Mouse (Mus musculus): Measurements from ENCODE around the gene Rpl41. TPM values are rescaled to one million over a fixed set of nuclear protein-coding genes. Genes with fewer than 3 reads are reported as not detected.
"Not testable (repeated sequence)": the region's sequence is repeated elsewhere in the genome, so short reads cannot be mapped to it uniquely, and the experiment has no call there.

Gene Rpl41
- polyA plus RNA-seq, 1 experiment from 2014 or later = 4,536 TPM

DNA sequence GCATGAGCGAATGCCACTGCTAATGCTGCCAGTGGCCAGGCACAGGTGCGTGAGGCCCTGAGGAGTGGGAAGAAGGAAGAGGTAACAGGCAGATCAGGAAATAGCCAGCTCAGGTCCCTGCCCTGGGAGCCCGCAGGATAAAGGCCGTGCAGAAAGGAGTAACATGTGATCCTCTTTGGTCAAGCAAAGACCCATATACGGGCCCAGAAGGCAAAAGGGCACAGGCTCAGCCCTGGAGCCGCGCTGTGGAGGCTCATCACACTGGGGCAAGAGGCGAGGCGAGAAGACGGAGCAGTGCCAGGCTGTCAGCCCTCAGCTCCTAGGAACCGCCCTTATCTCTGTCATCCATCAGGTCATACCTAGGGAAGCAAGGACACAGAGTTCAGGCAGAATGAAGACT is 38.8 kb downstream of the Rpl41 start:
- Histone ChIP-seq H3K9ac (ENCODE audit: low read depth, low read length) (no peak overlapping the region), H3K4me1 (replicated peaks; ENCODE audit: insufficient read depth, low read length) (0 out of 2 replicates have a peak, but pooled peaks cover under 1% of the 10 kb centered on the region), H3K9me3 (replicated peaks; ENCODE audit: low read length) (no peaks in the 10 kb centered on the region), H3K27ac (no peak overlapping the region), H3K27me3 (ENCODE audit: insufficient read depth, low read length) (no peaks in the 10 kb centered on the region), H3K4me3 (replicated peaks; ENCODE audit: low read depth, low read length) (no peak overlapping the region), H3K36me3 (ENCODE audit: insufficient read depth, low read length) (peaks cover 9% of the 10 kb centered on the region; the same call in 1 of the 2 replicates), H3K4me2 (ENCODE audit: low read length) (no peak overlapping the region)
- WGBS = 85% methylated on average over 11 of the region's 11 CpGs
- ATAC-seq (replicated peaks; ENCODE audit: low FRiP score, low read depth) (no peak), DNase-seq (ENCODE audit: low spot score) (no peak)
- no peak for TF ChIP-seq CTCF (IDR thresholded peaks at IDR 0.05; ENCODE audit: low read depth)

DNA sequence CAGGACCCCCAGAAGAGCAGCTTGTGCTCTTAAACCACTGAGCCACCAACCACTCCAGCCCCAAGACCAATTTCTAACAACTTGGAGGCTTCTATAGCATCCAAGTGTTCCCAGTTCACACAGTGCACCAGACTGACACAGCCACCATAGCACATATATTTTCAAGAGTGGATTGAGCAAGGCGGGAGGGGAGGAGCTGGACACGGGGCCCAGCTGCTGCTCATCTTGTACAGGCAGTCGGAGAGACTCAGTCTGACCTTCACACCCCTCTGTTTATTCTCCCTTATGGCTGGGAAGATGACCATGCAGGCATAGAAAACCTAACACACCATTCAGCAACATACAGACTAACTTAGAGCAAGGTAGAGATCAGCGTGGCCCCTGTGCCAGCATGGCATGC is 39.3 kb downstream of the Rpl41 start:
- no peaks in the 10 kb centered on the region for H3K9me3 ChIP-seq (replicated peaks; ENCODE audit: low read length)
- H3K4me1 ChIP-seq (replicated peaks; ENCODE audit: insufficient read depth, low read length) = 0 out of 2 replicates have a peak, but pooled peaks cover 5% of the 10 kb centered on the region
- no peaks in the 10 kb centered on the region for H3K27me3 ChIP-seq (ENCODE audit: insufficient read depth, low read length)
- peak; percentile 52 for DNase-seq (ENCODE audit: low spot score)
- peaks cover 9% of the 10 kb centered on the region; the same call in 1 of the 2 replicates for H3K36me3 ChIP-seq (ENCODE audit: insufficient read depth, low read length)
- TF ChIP-seq CTCF (IDR thresholded peaks at IDR 0.05; ENCODE audit: low read depth) = no peak
- no peak overlapping the region for H3K4me3 ChIP-seq (replicated peaks; ENCODE audit: low read depth, low read length)
- no peak overlapping the region for H3K9ac ChIP-seq (ENCODE audit: low read depth, low read length)
- 66% methylated on average over 4 of the region's 4 CpGs for WGBS
- H3K4me2 ChIP-seq (ENCODE audit: low read length) = no peak overlapping the region
- ATAC-seq (replicated peaks; ENCODE audit: low FRiP score, low read depth) = no peak
- no peak overlapping the region for H3K27ac ChIP-seq

DNA sequence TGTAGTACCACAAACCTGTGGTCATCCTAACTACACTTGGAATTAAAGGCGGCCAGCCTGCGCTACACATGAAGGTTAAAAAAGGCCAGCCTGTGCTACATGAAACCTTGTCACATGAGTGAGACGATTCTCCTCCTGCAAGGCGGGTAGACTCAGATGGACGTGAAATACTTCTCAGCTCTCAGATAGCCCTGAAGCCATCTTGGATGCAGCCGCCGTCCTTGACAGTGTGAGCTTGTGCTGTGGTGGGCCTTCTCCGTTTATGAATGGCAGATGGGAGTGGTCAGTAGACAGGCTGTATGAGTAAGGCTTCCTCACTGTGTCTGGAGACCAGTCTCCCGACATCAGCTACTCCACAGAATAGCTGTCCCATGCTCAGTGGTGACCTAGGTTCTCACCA is 39.9 kb downstream of the Rpl41 start:
- H3K4me3 ChIP-seq (replicated peaks; ENCODE audit: low read depth, low read length) = no peak overlapping the region
- H3K9me3 ChIP-seq (replicated peaks; ENCODE audit: low read length) = no peaks in the 10 kb centered on the region
- H3K4me1 ChIP-seq (replicated peaks; ENCODE audit: insufficient read depth, low read length) = 0 out of 2 replicates have a peak, but pooled peaks cover 8% of the 10 kb centered on the region
- H3K4me2 ChIP-seq (ENCODE audit: low read length) = no peak overlapping the region
- WGBS = 90% methylated on average over 9 of the region's 9 CpGs
- no peak for DNase-seq (ENCODE audit: low spot score)
- peaks cover 9% of the 10 kb centered on the region; the same call in 1 of the 2 replicates for H3K36me3 ChIP-seq (ENCODE audit: insufficient read depth, low read length)
- no peak overlapping the region for H3K9ac ChIP-seq (ENCODE audit: low read depth, low read length)
- TF ChIP-seq CTCF (IDR thresholded peaks at IDR 0.05; ENCODE audit: low read depth) = no peak
- no peak overlapping the region for H3K27ac ChIP-seq
- ATAC-seq (replicated peaks; ENCODE audit: low FRiP score, low read depth) = no peak
- H3K27me3 ChIP-seq (ENCODE audit: insufficient read depth, low read length) = no peaks in the 10 kb centered on the region

DNA sequence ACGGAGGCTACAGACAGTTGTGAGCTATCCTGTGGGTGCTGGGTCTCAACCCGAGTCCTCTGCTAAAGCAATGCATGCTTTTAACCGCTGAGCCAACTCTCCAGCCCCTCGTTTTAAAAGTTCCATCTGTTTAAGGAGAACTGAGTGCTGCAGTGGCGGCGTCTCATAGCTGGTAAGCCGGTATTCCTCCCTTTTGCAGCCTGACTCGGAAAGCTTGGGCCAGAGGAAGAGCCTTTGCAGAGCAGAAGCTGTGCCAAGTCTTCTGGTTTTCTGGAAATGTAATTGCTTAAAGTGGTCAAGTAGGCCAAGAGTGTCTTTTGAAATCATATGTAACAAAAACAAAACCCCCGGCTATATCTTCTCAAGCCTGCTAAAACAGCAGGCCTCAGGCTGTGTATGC is 40.8 kb downstream of the Rpl41 start:
- Histone ChIP-seq H3K9me3 (replicated peaks; ENCODE audit: low read length) (no peaks in the 10 kb centered on the region), H3K4me1 (replicated peaks; ENCODE audit: insufficient read depth, low read length) (0 out of 2 replicates have a peak, but pooled peaks cover 8% of the 10 kb centered on the region), H3K4me3 (replicated peaks; ENCODE audit: low read depth, low read length) (no peak overlapping the region), H3K9ac (ENCODE audit: low read depth, low read length) (no peak overlapping the region), H3K36me3 (ENCODE audit: insufficient read depth, low read length) (peaks cover 7% of the 10 kb centered on the region; the same call in 1 of the 2 replicates), H3K27ac (no peak overlapping the region), H3K4me2 (ENCODE audit: low read length) (no peak overlapping the region), H3K27me3 (ENCODE audit: insufficient read depth, low read length) (no peaks in the 10 kb centered on the region)
- DNase-seq (ENCODE audit: low spot score) (no peak), ATAC-seq (replicated peaks; ENCODE audit: low FRiP score, low read depth) (no peak)
- no peak for TF ChIP-seq CTCF (IDR thresholded peaks at IDR 0.05; ENCODE audit: low read depth)
- 69% methylated on average over 9 of the region's 9 CpGs for WGBS

GRCm38 (mm10) chr10:128505974-128506373 is 43.1 kb downstream of the Rpl41 start:
- ATAC-seq (replicated peaks; ENCODE audit: low FRiP score, low read depth) (no peak), DNase-seq (ENCODE audit: low spot score) (no peak)

DNA sequence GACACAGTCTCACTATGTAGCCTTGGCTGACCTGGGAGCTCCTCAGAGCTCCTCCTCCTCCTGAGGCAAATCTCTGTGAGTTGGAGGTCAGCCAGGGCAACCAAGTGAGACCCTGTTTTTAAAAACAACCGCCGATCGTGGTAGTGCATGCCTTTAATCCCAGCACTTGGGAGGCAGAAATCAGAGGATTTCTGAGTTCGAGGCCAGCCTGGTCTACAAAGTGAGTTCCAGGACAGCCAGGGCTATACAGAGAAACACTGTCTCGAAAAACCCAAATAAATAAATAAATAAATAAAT is 43.8 kb downstream of the Rpl41 start:
- H3K9ac ChIP-seq (ENCODE audit: low read depth, low read length); H3K36me3 ChIP-seq (ENCODE audit: insufficient read depth, low read length); H3K4me1 ChIP-seq (replicated peaks; ENCODE audit: insufficient read depth, low read length); ATAC-seq (replicated peaks; ENCODE audit: low FRiP score, low read depth); H3K9me3 ChIP-seq (replicated peaks; ENCODE audit: low read length); H3K27ac ChIP-seq; H3K4me2 ChIP-seq (ENCODE audit: low read length); H3K4me3 ChIP-seq (replicated peaks; ENCODE audit: low read depth, low read length); H3K27me3 ChIP-seq (ENCODE audit: insufficient read depth, low read length); DNase-seq (ENCODE audit: low spot score): not testable (repeated sequence)
- WGBS = 65% methylated on average over 5 of the region's 5 CpGs

More at GRCm38 (mm10) chr10:128505974-128506373, 43.1 kb downstream of the Rpl41 start:
- Histone ChIP-seq H3K9ac (ENCODE audit: low read depth, low read length) (no peak overlapping the region), H3K4me2 (ENCODE audit: low read length) (no peak overlapping the region), H3K4me3 (replicated peaks; ENCODE audit: low read depth, low read length) (no peak overlapping the region), H3K27ac (no peak overlapping the region), H3K4me1 (replicated peaks; ENCODE audit: insufficient read depth, low read length) (0 out of 2 replicates have a peak, but pooled peaks cover 8% of the 10 kb centered on the region), H3K36me3 (ENCODE audit: insufficient read depth, low read length) (no peaks in the 10 kb centered on the region), H3K27me3 (ENCODE audit: insufficient read depth, low read length) (no peaks in the 10 kb centered on the region), H3K9me3 (replicated peaks; ENCODE audit: low read length) (no peaks in the 10 kb centered on the region)
- TF ChIP-seq CTCF (IDR thresholded peaks at IDR 0.05; ENCODE audit: low read depth) = peak; percentile 25; the same call in 1 of the 2 replicates
- WGBS = 96% methylated on average over 14 of the region's 14 CpGs
